Mouse (Mus musculus): Measurements from ENCODE around the gene Sstr5. TPM values are rescaled to one million over a fixed set of nuclear protein-coding genes. Genes with fewer than 3 reads are reported as not detected.

Gene Sstr5
- polyA plus RNA-seq, 1 experiment = not detected

DNA sequence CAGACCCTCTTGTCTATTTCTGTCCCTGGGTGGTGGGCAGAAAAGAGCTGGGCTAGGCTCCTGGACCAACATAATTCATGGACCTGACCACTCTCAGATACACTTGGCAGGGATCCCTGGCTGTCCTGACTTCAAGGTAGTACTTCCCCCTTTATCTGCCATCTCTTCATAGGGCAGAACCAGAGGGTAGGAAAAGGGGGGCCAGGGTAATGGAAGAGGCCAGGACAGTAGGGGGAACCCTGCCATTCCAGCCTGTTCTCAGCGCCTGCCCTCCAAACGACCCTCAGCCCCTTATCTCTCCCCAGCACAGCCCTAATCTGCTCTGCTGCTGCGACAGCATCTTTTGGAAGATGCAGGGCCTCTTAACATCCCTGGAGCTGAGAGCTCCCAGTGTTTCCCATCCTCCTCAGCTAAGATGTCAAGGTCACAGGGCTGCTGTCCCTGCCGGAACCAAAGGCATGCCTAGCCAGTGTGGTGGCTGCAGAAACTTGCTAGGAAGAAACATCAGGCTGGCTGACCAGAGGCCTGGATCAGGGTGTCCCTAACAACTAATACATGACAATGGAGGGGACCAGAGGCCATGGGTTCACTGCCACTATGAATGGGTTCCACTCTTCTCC, 33.7 kb downstream of the Sstr5 start:
- TF ChIP-seq POLR2A (IDR thresholded peaks at IDR 0.05; ENCODE audit: low read depth, low read length) = no peak
- TF ChIP-seq CTCF (conservative IDR thresholded peaks at IDR 0.05; ENCODE audit: insufficient read depth, insufficient read length, low read depth, low read length) = no peak
- Histone ChIP-seq H3K27me3 (replicated peaks; ENCODE audit: control insufficient read depth, insufficient read depth, low read length) (no peaks in the 10 kb centered on the region), H3K36me3 (ENCODE audit: control insufficient read depth, insufficient read depth, low read length) (no peaks in the 10 kb centered on the region), H3K27ac (ENCODE audit: insufficient read depth, low read depth, low read length) (no peak overlapping the region), H3K4me1 (ENCODE audit: control insufficient read depth, insufficient read depth, low read length) (no peaks in the 10 kb centered on the region), H3K4me3 (ENCODE audit: insufficient read depth, low read depth, low read length) (no peak overlapping the region)
- no peak for DNase-seq
- 65% methylated on average over 4 of the region's 4 CpGs for WGBS

DNA sequence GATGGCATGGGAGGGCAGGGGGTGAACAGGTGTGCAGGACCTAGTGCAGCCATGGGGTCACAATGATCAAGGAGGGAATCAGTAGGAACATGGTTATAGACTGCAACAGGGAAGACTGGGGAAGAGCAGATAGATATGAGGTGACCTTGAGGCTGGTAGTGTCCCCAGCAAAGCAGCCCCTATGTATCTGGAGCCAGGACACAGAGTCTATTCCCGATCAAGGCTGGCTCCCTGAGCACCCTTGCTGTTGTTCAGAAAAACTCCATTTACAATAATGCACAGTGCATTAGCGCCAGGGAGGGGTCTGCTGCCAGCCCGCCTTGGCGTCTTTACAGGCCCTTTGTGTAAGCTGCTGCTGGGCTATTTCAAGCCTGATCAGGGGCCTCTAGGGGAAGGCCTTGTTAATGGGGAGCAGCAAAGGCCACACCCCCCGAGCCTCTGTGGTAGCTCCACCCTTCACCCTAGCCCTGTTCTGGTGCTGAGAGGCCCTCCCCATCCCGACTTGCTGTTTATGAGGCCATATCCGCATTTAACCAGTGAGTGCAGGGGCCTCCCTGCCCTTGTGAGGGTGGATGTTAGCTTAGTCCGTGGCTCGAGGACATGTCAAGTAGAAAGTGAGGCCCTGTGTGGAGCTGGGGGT, 34.7 kb downstream of the Sstr5 start:
- Histone ChIP-seq H3K27me3 (replicated peaks; ENCODE audit: control insufficient read depth, insufficient read depth, low read length) (no peaks in the 10 kb centered on the region), H3K36me3 (ENCODE audit: control insufficient read depth, insufficient read depth, low read length) (no peaks in the 10 kb centered on the region), H3K27ac (ENCODE audit: insufficient read depth, low read depth, low read length) (no peak overlapping the region), H3K4me3 (ENCODE audit: insufficient read depth, low read depth, low read length) (no peak overlapping the region), H3K4me1 (ENCODE audit: control insufficient read depth, insufficient read depth, low read length) (no peaks in the 10 kb centered on the region)
- TF ChIP-seq CTCF (conservative IDR thresholded peaks at IDR 0.05; ENCODE audit: insufficient read depth, insufficient read length, low read depth, low read length) (no peak), POLR2A (IDR thresholded peaks at IDR 0.05; ENCODE audit: low read depth, low read length) (no peak)
- 34% methylated on average over 9 of the region's 9 CpGs for WGBS
- no peak for DNase-seq

DNA sequence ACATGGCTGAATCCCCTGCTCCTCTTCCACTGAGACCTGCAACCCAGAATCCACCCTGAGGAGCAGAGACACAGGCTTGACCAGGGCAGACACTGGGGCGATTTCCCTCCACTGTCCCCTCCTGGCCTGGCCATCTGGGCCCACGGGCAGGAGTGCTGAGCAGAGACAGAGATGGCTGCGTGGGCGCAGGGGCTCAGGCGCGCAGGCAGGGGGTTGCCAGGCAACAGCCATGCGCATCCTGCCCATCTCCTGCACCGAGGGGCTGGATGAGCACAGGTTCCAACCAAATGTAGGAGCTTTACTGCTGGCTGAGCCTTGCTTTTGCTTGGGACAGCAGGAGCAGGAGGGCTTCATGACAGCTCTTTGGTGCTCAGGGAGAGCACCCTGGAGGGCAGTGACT, 40.5 kb downstream of the Sstr5 start:
- Histone ChIP-seq H3K4me3 (ENCODE audit: insufficient read depth, low read depth, low read length) (no peak overlapping the region), H3K36me3 (ENCODE audit: control insufficient read depth, insufficient read depth, low read length) (no peaks in the 10 kb centered on the region), H3K27me3 (replicated peaks; ENCODE audit: control insufficient read depth, insufficient read depth, low read length) (no peaks in the 10 kb centered on the region), H3K4me1 (ENCODE audit: control insufficient read depth, insufficient read depth, low read length) (no peaks in the 10 kb centered on the region), H3K27ac (ENCODE audit: insufficient read depth, low read depth, low read length) (no peak overlapping the region)
- no peak for TF ChIP-seq CTCF (conservative IDR thresholded peaks at IDR 0.05; ENCODE audit: insufficient read depth, insufficient read length, low read depth, low read length)
- TF ChIP-seq POLR2A (IDR thresholded peaks at IDR 0.05; ENCODE audit: low read depth, low read length) = no peak
- no peak for DNase-seq
- 53% methylated on average over 8 of the region's 8 CpGs for WGBS

DNA sequence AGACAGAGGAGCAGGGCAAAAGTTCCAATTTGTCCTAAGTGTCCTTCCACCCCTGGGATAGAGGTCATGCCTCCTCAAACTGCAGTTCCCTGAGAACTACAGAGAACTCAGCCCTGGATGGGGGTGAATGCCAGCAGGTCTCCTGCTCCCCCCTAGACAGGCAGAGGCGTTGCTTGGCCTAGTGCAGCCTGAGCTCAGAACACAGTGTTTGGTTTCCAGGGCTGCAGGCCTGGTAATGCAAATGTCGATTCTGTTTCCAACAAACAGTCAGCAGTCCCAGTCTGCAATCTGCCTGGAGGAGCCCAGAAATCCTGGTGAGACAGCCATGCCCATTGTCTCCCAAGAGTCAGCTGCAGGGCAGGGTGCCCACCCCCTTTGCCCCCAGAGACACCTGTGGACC, 42.8 kb downstream of the Sstr5 start, which contains the start of gene Tekt4:
TSS of gene Tekt4 (plus strand) at position 344 of the 400 bp plus-strand sequence.
- Histone ChIP-seq H3K27me3 (replicated peaks; ENCODE audit: control insufficient read depth, insufficient read depth, low read length) (no peaks in the 10 kb centered on the region), H3K36me3 (ENCODE audit: control insufficient read depth, insufficient read depth, low read length) (no peaks in the 10 kb centered on the region), H3K27ac (ENCODE audit: insufficient read depth, low read depth, low read length) (no peak within 1 kb of the TSS), H3K4me1 (ENCODE audit: control insufficient read depth, insufficient read depth, low read length) (no peaks in the 10 kb centered on the region), H3K4me3 (ENCODE audit: insufficient read depth, low read depth, low read length) (no peak within 1 kb of the TSS)
- no peak for DNase-seq
- 53% methylated on average over 2 of the region's 2 CpGs for WGBS
- TF ChIP-seq CTCF (conservative IDR thresholded peaks at IDR 0.05; ENCODE audit: insufficient read depth, insufficient read length, low read depth, low read length) = no peak
- no peak for TF ChIP-seq POLR2A (IDR thresholded peaks at IDR 0.05; ENCODE audit: low read depth, low read length)

- H3K27me3 ChIP-seq (replicated peaks; ENCODE audit: control insufficient read depth, insufficient read depth, low read length) = no peaks in the 10 kb centered on the region
- DNase-seq = no peak
- no peak overlapping the region for H3K27ac ChIP-seq (ENCODE audit: insufficient read depth, low read depth, low read length)
- H3K4me3 ChIP-seq (ENCODE audit: insufficient read depth, low read depth, low read length) = no peak overlapping the region
- 76% methylated on average over 5 of the region's 5 CpGs for WGBS
- H3K4me1 ChIP-seq (ENCODE audit: control insufficient read depth, insufficient read depth, low read length) = no peaks in the 10 kb centered on the region
- H3K36me3 ChIP-seq (ENCODE audit: control insufficient read depth, insufficient read depth, low read length) = no peaks in the 10 kb centered on the region
- TF ChIP-seq POLR2A (IDR thresholded peaks at IDR 0.05; ENCODE audit: low read depth, low read length) (no peak), CTCF (conservative IDR thresholded peaks at IDR 0.05; ENCODE audit: insufficient read depth, insufficient read length, low read depth, low read length) (no peak)
Measured at GRCm38 (mm10) chr17:25452246-25452965, 44.7 kb downstream of the Sstr5 start.

DNA sequence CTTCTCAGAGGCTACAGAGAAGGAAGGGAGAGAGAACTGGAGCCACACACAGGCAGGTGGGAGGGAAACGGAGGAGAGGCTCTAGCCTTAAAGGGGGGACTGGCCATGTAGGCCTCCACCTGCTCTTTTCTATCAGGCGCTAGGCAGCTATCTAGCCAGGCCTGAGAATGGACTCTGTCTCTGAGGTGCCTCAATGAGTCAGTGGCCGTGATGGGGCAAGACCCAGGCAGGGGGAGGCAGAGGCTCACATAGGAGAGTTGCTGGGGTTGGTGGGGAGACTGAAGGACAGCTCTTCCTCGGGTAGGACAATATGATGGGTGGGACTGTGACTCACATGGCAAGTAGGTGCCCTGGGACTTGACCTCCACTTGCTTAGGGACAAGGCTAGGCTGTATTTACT, 46.8 kb downstream of the Sstr5 start:
- DNase-seq = no peak
- 69% methylated on average over 4 of the region's 4 CpGs for WGBS
- no peaks in the 10 kb centered on the region for H3K4me1 ChIP-seq (ENCODE audit: control insufficient read depth, insufficient read depth, low read length)

GRCm38 (mm10) chr17:25447865-25448264, 49.2 kb downstream of the Sstr5 start:
- Histone ChIP-seq H3K36me3 (ENCODE audit: control insufficient read depth, insufficient read depth, low read length) (no peaks in the 10 kb centered on the region), H3K4me3 (ENCODE audit: insufficient read depth, low read depth, low read length) (no peak overlapping the region), H3K27me3 (replicated peaks; ENCODE audit: control insufficient read depth, insufficient read depth, low read length) (no peaks in the 10 kb centered on the region), H3K27ac (ENCODE audit: insufficient read depth, low read depth, low read length) (no peak overlapping the region), H3K4me1 (ENCODE audit: control insufficient read depth, insufficient read depth, low read length) (no peaks in the 10 kb centered on the region)
- 82% methylated on average over 12 of the region's 12 CpGs for whole genome bisulfite sequencing
- TF ChIP-seq POLR2A (IDR thresholded peaks at IDR 0.05; ENCODE audit: low read depth, low read length) (no peak), CTCF (conservative IDR thresholded peaks at IDR 0.05; ENCODE audit: insufficient read depth, insufficient read length, low read depth, low read length) (no peak)
- DNase-seq = no peak

More for the DNA sequence above, 46.8 kb downstream of the Sstr5 start:
- no peak overlapping the region for H3K27ac ChIP-seq (ENCODE audit: insufficient read depth, low read depth, low read length)
- H3K4me3 ChIP-seq (ENCODE audit: insufficient read depth, low read depth, low read length) = no peak overlapping the region
- H3K36me3 ChIP-seq (ENCODE audit: control insufficient read depth, insufficient read depth, low read length) = no peaks in the 10 kb centered on the region
- TF ChIP-seq CTCF (conservative IDR thresholded peaks at IDR 0.05; ENCODE audit: insufficient read depth, insufficient read length, low read depth, low read length) (no peak), POLR2A (IDR thresholded peaks at IDR 0.05; ENCODE audit: low read depth, low read length) (no peak)
- no peaks in the 10 kb centered on the region for H3K27me3 ChIP-seq (replicated peaks; ENCODE audit: control insufficient read depth, insufficient read depth, low read length)
